Mouse (Mus musculus): Measurements from ENCODE around the gene Spats2l. TPM values are rescaled to one million over a fixed set of nuclear protein-coding genes. Genes with fewer than 3 reads are reported as not detected.

Spats2l gene
- polyA plus RNA-seq, 2 experiments = 2.8 to 7.6 TPM

GRCm38 (mm10) chr1:57862024-57862423, 88.1 kb downstream of the Spats2l start:
- TF ChIP-seq CTCF (IDR thresholded peaks at IDR 0.05; ENCODE audit: low read depth) = no peak
- Histone ChIP-seq H3K27ac (no peak overlapping the region), H3K4me2 (ENCODE audit: low read depth) (no peak overlapping the region), H3K36me3 (replicated peaks; ENCODE audit: control insufficient read depth, insufficient read depth, low read depth) (no peaks in the 10 kb centered on the region), H3K27me3 (ENCODE audit: control insufficient read depth, insufficient read depth, low read length) (no peaks in the 10 kb centered on the region), H3K4me1 (replicated peaks; ENCODE audit: control insufficient read depth in 2 of 2, insufficient read depth in 2 of 2, low read length in 1 of 2) (no peaks in the 10 kb centered on the region), H3K9me3 (ENCODE audit: control insufficient read depth, low read length) (no peaks in the 10 kb centered on the region), H3K9ac (replicated peaks) (no peak overlapping the region), H3K4me3 (ENCODE audit: insufficient read depth in 1 of 2, low read depth in 2 of 2, low read length in 2 of 2) (no peak overlapping the region)
- ATAC-seq (ENCODE audit: insufficient read depth) (no peak), DNase-seq (ENCODE audit: low read depth in 3 of 3, low spot score in 3 of 3) (no peak)
- WGBS (ENCODE audit: insufficient replicate concordance) = 69% methylated on average over 4 of the region's 4 CpGs

- Histone ChIP-seq H3K27ac (no peak overlapping the region), H3K4me3 (ENCODE audit: insufficient read depth in 1 of 2, low read depth in 2 of 2, low read length in 2 of 2) (no peak overlapping the region), H3K4me1 (replicated peaks; ENCODE audit: control insufficient read depth in 2 of 2, insufficient read depth in 2 of 2, low read length in 1 of 2) (no peaks in the 10 kb centered on the region), H3K27me3 (ENCODE audit: control insufficient read depth, insufficient read depth, low read length) (no peaks in the 10 kb centered on the region), H3K9me3 (ENCODE audit: control insufficient read depth, low read length) (no peaks in the 10 kb centered on the region), H3K9ac (replicated peaks) (no peak overlapping the region), H3K36me3 (replicated peaks; ENCODE audit: control insufficient read depth, insufficient read depth, low read depth) (no peaks in the 10 kb centered on the region), H3K4me2 (ENCODE audit: low read depth) (no peak overlapping the region)
- DNase-seq (ENCODE audit: low read depth in 3 of 3, low spot score in 3 of 3) (no peak), ATAC-seq (ENCODE audit: insufficient read depth) (no peak)
- WGBS (ENCODE audit: insufficient replicate concordance) = 42% methylated on average over 13 of the region's 13 CpGs
- no peak for TF ChIP-seq CTCF (IDR thresholded peaks at IDR 0.05; ENCODE audit: low read depth)
- TF ChIP-seq EP300 (IDR thresholded peaks at IDR 0.05; ENCODE audit: low read depth) = no peak
These were observed 94.7 kb downstream of the Spats2l start for GRCm38 (mm10) chr1:57868651-57869050.

- DNase-seq (ENCODE audit: low read depth in 3 of 3, low spot score in 3 of 3) = no peak
- Histone ChIP-seq H3K9ac (replicated peaks) (no peak overlapping the region), H3K4me1 (replicated peaks; ENCODE audit: control insufficient read depth in 2 of 2, insufficient read depth in 2 of 2, low read length in 1 of 2) (no peaks in the 10 kb centered on the region), H3K4me3 (ENCODE audit: insufficient read depth in 1 of 2, low read depth in 2 of 2, low read length in 2 of 2) (no peak overlapping the region), H3K27ac (no peak overlapping the region), H3K9me3 (ENCODE audit: control insufficient read depth, low read length) (no peaks in the 10 kb centered on the region), H3K36me3 (replicated peaks; ENCODE audit: control insufficient read depth, insufficient read depth, low read depth) (no peaks in the 10 kb centered on the region), H3K27me3 (ENCODE audit: control insufficient read depth, insufficient read depth, low read length) (no peaks in the 10 kb centered on the region), H3K4me2 (ENCODE audit: low read depth) (no peak overlapping the region)
- no peak for ATAC-seq (ENCODE audit: insufficient read depth)
- no peak for TF ChIP-seq CTCF (IDR thresholded peaks at IDR 0.05; ENCODE audit: low read depth)
- TF ChIP-seq EP300 (IDR thresholded peaks at IDR 0.05; ENCODE audit: low read depth) = no peak
- 35% methylated on average over 3 of the region's 3 CpGs for WGBS (ENCODE audit: insufficient replicate concordance)
These were observed 98.0 kb downstream of the Spats2l start for GRCm38 (mm10) chr1:57872006-57872405.

GRCm38 (mm10) chr1:57873996-57874395, 100.0 kb downstream of the Spats2l start:
- H3K4me1 ChIP-seq (replicated peaks; ENCODE audit: control insufficient read depth in 2 of 2, insufficient read depth in 2 of 2, low read length in 1 of 2) = no peaks in the 10 kb centered on the region; a peak in 1 of 4 replicates
- no peak overlapping the region for H3K4me2 ChIP-seq (ENCODE audit: low read depth)
- no peak overlapping the region for H3K4me3 ChIP-seq (ENCODE audit: insufficient read depth in 1 of 2, low read depth in 2 of 2, low read length in 2 of 2)
- H3K9me3 ChIP-seq (ENCODE audit: control insufficient read depth, low read length) = no peaks in the 10 kb centered on the region
- ATAC-seq (ENCODE audit: insufficient read depth) (no peak), DNase-seq (ENCODE audit: low read depth in 3 of 3, low spot score in 3 of 3) (no peak)
- no peaks in the 10 kb centered on the region for H3K27me3 ChIP-seq (ENCODE audit: control insufficient read depth, insufficient read depth, low read length)
- H3K36me3 ChIP-seq (replicated peaks; ENCODE audit: control insufficient read depth, insufficient read depth, low read depth) = no peaks in the 10 kb centered on the region
- TF ChIP-seq EP300 (IDR thresholded peaks at IDR 0.05; ENCODE audit: low read depth) (no peak), CTCF (IDR thresholded peaks at IDR 0.05; ENCODE audit: low read depth) (no peak)
- H3K27ac ChIP-seq = no peak overlapping the region
- WGBS (ENCODE audit: insufficient replicate concordance) = 64% methylated on average over 7 of the region's 7 CpGs
- H3K9ac ChIP-seq (replicated peaks) = no peak overlapping the region

- no peak for ATAC-seq (ENCODE audit: insufficient read depth)
- Histone ChIP-seq H3K4me2 (ENCODE audit: low read depth) (no peak overlapping the region), H3K4me1 (replicated peaks; ENCODE audit: control insufficient read depth in 2 of 2, insufficient read depth in 2 of 2, low read length in 1 of 2) (no peaks in the 10 kb centered on the region; a peak in 1 of 4 replicates), H3K36me3 (replicated peaks; ENCODE audit: control insufficient read depth, insufficient read depth, low read depth) (no peaks in the 10 kb centered on the region), H3K27ac (no peak overlapping the region), H3K9ac (replicated peaks) (no peak overlapping the region), H3K27me3 (ENCODE audit: control insufficient read depth, insufficient read depth, low read length) (no peaks in the 10 kb centered on the region), H3K9me3 (ENCODE audit: control insufficient read depth, low read length) (no peaks in the 10 kb centered on the region), H3K4me3 (ENCODE audit: insufficient read depth in 1 of 2, low read depth in 2 of 2, low read length in 2 of 2) (no peak overlapping the region)
- no peak for DNase-seq (ENCODE audit: low read depth in 3 of 3, low spot score in 3 of 3)
- WGBS (ENCODE audit: insufficient replicate concordance) = 56% methylated on average over 6 of the region's 6 CpGs
- TF ChIP-seq CTCF (IDR thresholded peaks at IDR 0.05; ENCODE audit: low read depth) (no peak), EP300 (IDR thresholded peaks at IDR 0.05; ENCODE audit: low read depth) (no peak)
These were observed 101.1 kb downstream of the Spats2l start for GRCm38 (mm10) chr1:57875109-57875508.

Data from liver, embryonic 14.5 days (tissue).